Mouse (Mus musculus) limb, embryonic 13.5 days (tissue): ENCODE measurements around the gene Arhgap44. TPM values are rescaled to one million over a fixed set of nuclear protein-coding genes. Genes with fewer than 3 reads are reported as not detected.

Experiments
- ATAC-seq: fragments of 200-750 bp; cut with Nextera tagmentation; 2 replicates; pipeline ENCODE4 v1.8.0; 2017; ENCODE audit warnings: low read depth, moderate number of reproducible peaks, moderate TSS enrichment; ENCODE audit not compliant: low FRiP score
- H3K27ac ChIP-seq: fragments of 300-500 bp; sonication (generic); 2 replicates; pipeline ENCODE4 v1.5.1; 2015; ENCODE audit warnings: inconsistent platforms, mild to moderate bottlenecking, moderate library complexity
- H3K27me3 ChIP-seq: fragments of 300-500 bp; sonication (generic); 2 replicates; pipeline ENCODE4 v1.6.1; 2015; ENCODE audit warnings: mild to moderate bottlenecking, inconsistent platforms
- H3K36me3 ChIP-seq: fragments of 300-500 bp; sonication (generic); 2 replicates; pipeline ENCODE4 v1.6.1; 2015; ENCODE audit warnings: inconsistent platforms, mild to moderate bottlenecking, moderate library complexity
- H3K4me1 ChIP-seq: fragments of 300-500 bp; sonication (generic); 2 replicates; pipeline ENCODE4 v1.6.1; 2015; ENCODE audit warnings: inconsistent platforms
- H3K4me2 ChIP-seq: fragments of 300-500 bp; sonication (generic); replicated peaks from 2 replicates; pipeline ENCODE4 v1.6.1; 2015; ENCODE audit warnings: inconsistent platforms, mild to moderate bottlenecking, moderate library complexity
- H3K4me3 ChIP-seq: fragments of 300-500 bp; sonication (generic); 2 replicates; pipeline ENCODE4 v1.5.1; 2015; ENCODE audit warnings: moderate library complexity, mild to moderate bottlenecking, inconsistent platforms
- H3K9ac ChIP-seq: fragments of 300-500 bp; sonication (generic); 2 replicates; pipeline ENCODE4 v1.6.1; 2015; ENCODE audit warnings: mild to moderate bottlenecking, inconsistent platforms
- H3K9me3 ChIP-seq: fragments of 300-500 bp; sonication (generic); 2 replicates; pipeline ENCODE4 v1.6.1; 2016; ENCODE audit warnings: inconsistent platforms
- WGBS: fragments of 180-500 bp; shearing (Covaris S2); methylation state at CpG from one replicate; pipeline ENCODE4 v1.1.7; 2015; 5-methylcytosine and 5-hydroxymethylcytosine counted together
- polyA plus RNA-seq: library from polyadenylated mRNA; unstranded; fragments of >200 nt; fragmentation: Nextera tagmentation; extraction: Ambion mirVana; gene quantifications from 2 replicates; pipeline ENCODE4 v1.2.1, GENCODE M21; 2015

The Arhgap44 gene
- polyA plus RNA-seq, 1 experiment from 2014 or later = 5.5 TPM

DNA sequence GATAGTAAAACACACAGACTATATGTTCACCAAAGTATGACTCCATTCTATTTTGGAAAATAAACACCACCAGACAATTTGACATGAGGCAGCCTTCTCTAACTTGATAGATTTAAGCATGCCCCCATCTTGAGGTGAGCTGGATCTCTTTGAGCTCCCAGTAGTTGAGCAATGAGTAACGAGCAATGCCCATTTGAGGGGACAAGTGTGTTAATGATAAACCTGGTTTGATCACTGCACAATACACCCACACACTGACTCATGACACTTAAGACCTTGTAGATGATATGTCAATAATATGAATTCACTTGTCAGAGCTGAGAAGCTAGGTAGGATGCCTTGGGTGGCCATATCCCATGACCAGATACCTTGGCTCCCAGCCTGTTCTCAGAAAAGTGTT lies 132.6 kb downstream of the Arhgap44 start:
- Histone ChIP-seq H3K9ac (no peak overlapping the region), H3K4me2 (no peak overlapping the region), H3K27me3 (no peaks in the 10 kb centered on the region), H3K27ac (no peak overlapping the region), H3K4me3 (no peak overlapping the region), H3K36me3 (peaks cover 8% of the 10 kb centered on the region; the same call in 1 of the 2 replicates), H3K4me1 (no peaks in the 10 kb centered on the region), H3K9me3 (no peaks in the 10 kb centered on the region)
- ATAC-seq = no peak
- 85% methylated on average over 1 of the region's 1 CpGs for WGBS

DNA sequence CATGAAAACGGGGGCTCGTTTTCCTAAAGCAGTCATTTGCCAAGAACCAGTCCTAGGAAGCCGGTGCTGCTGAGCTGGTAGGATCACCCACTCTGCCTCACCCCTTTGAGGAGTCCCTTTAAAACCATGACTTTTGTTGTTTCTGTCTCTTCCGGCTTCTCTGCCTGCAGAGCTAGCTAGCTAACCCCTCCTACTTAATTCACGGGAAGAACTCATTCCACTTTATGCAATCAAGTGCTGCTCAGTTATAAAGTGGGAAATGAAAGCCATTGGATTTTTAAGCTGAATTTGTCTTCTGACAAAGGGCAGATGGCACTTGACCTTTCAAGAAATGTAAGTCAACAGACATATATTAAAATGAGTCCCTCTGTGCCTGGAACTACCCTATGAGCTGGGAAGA lies 134.7 kb downstream of the Arhgap44 start:
- Histone ChIP-seq H3K4me3 (no peak overlapping the region), H3K27me3 (no peaks in the 10 kb centered on the region), H3K27ac (no peak overlapping the region), H3K4me1 (no peaks in the 10 kb centered on the region), H3K36me3 (peaks cover 8% of the 10 kb centered on the region; the same call in 1 of the 2 replicates), H3K9ac (no peak overlapping the region), H3K9me3 (no peaks in the 10 kb centered on the region), H3K4me2 (no peak overlapping the region)
- no peak for ATAC-seq
- WGBS = 76% methylated on average over 5 of the region's 5 CpGs

DNA sequence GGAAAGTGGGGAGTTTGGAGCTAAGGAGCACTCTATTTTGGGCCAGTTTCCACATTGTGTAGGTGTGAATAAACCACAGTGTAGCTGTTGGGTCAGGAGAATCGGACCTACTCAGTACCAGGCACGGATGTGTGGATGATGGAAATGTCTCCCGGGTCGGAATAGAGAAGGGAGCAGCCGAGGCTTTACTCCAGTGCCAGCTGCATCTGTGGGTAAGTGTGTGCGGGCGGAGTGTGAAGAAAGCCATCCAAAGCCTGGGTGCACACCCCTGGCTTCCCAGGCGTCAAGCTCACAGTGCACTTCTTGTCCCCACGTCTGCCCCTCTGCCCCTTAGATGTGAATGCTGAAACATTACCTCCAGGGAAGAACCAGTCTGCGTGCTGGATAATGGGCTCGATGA lies 140.0 kb downstream of the Arhgap44 start:
- WGBS = 88% methylated on average over 11 of the region's 11 CpGs
- H3K9ac ChIP-seq = no peak overlapping the region
- ATAC-seq = no peak
- H3K27me3 ChIP-seq = no peaks in the 10 kb centered on the region
- no peaks in the 10 kb centered on the region for H3K4me1 ChIP-seq
- no peak overlapping the region for H3K27ac ChIP-seq
- no peak overlapping the region for H3K4me2 ChIP-seq
- no peaks in the 10 kb centered on the region for H3K9me3 ChIP-seq
- no peak overlapping the region for H3K4me3 ChIP-seq
- H3K36me3 ChIP-seq = no peaks in the 10 kb centered on the region

DNA sequence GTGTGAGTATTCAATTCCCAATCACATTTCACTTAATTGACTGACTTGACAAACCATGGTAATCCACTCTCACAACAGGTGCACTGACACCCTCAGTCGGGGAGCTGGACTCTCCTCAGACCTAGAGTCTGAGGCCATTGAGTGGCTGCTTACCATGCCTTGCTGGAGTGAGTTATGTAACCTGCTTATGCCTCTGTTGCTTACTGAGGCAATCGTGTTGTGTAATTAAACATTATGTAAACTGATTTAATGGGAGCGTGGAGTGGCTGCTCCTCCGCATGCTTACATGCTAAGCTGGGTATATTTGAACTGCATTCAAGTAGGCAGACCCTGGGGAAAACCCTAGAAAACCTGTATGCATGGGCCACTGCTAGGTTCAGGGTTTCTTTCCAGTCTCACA lies 142.0 kb downstream of the Arhgap44 start:
- 92% methylated on average over 4 of the region's 4 CpGs for WGBS
- no peaks in the 10 kb centered on the region for H3K27me3 ChIP-seq
- H3K36me3 ChIP-seq = no peaks in the 10 kb centered on the region
- H3K9me3 ChIP-seq = no peaks in the 10 kb centered on the region
- H3K4me2 ChIP-seq = no peak overlapping the region
- no peak overlapping the region for H3K27ac ChIP-seq
- no peak overlapping the region for H3K4me3 ChIP-seq
- no peak overlapping the region for H3K9ac ChIP-seq
- ATAC-seq = no peak
- H3K4me1 ChIP-seq = no peaks in the 10 kb centered on the region

DNA sequence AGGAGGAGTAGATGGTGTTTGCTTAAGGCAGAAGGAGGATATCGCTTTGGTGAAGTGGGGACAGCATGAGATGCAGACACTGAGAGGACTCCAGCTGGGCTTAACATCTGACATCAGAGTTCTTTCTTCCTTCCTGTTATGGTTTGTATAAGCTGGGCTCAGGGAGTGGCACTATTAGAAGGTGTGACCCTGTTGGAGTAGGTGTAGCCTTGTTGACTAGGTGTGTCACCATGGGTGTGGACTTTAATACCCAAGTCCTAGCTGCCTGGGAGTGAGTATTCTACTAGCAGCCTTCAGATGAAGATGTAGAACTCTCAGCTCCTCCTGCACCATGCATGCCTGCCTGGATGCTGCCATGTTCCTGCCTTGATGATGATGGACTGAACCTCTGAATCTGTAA lies 146.0 kb downstream of the Arhgap44 start:
- H3K9me3 ChIP-seq = no peaks in the 10 kb centered on the region
- H3K36me3 ChIP-seq = no peaks in the 10 kb centered on the region
- no peak overlapping the region for H3K4me2 ChIP-seq
- no peaks in the 10 kb centered on the region for H3K4me1 ChIP-seq
- no peaks in the 10 kb centered on the region for H3K27me3 ChIP-seq
- H3K4me3 ChIP-seq = no peak overlapping the region
- H3K9ac ChIP-seq = no peak overlapping the region
- H3K27ac ChIP-seq = no peak overlapping the region
- 97% methylated on average over 1 of the region's 1 CpGs for WGBS
- no peak for ATAC-seq

DNA sequence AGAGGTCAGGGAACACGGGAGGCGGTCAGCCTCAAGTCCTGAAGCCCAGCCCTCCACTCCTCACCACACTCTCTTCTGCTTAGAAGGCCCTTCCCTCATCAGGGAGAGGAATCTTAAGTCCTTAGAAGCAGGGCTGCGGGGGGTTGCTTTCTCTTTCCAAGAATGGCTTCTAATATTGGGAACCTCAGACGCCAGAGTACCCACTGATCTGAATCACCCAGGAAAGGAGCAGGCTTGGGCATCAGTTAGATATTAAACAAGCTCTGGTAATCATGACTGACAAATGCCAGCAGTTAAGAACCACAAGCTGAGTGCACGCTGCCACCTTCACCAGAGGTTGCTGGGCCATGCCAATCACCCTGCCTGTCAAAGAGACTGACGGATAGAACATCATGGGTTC lies 148.9 kb downstream of the Arhgap44 start:
- H3K27ac ChIP-seq = no peak overlapping the region
- 68% methylated on average over 6 of the region's 6 CpGs for whole genome bisulfite sequencing
- H3K9ac ChIP-seq = no peak overlapping the region
- ATAC-seq = no peak
- H3K4me1 ChIP-seq = no peaks in the 10 kb centered on the region
- no peak overlapping the region for H3K4me3 ChIP-seq
- H3K9me3 ChIP-seq = no peaks in the 10 kb centered on the region
- H3K27me3 ChIP-seq = no peaks in the 10 kb centered on the region
- H3K4me2 ChIP-seq = no peak overlapping the region
- H3K36me3 ChIP-seq = no peaks in the 10 kb centered on the region

DNA sequence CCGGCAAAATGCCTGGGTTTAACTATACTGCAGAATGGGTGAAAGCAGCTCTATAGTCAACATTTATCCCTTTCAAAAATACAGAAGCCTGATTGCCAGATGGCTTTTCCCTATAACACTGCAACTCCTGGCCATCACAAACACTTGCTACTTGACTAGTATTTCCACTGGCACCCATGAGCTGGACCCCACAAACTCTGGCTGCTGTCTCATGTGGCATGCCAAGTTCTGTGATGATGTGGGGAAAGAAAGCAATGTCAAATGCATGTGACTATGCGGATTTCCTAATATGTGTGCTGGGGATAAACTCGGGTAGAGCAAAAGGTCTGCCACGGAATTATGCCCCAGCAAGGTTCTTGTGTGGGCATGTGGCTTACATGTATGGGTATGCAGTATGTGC lies 156.7 kb downstream of the Arhgap44 start:
- peaks cover 42% of the 10 kb centered on the region for H3K36me3 ChIP-seq
- no peaks in the 10 kb centered on the region for H3K27me3 ChIP-seq
- no peak overlapping the region for H3K9ac ChIP-seq
- H3K4me1 ChIP-seq = no peaks in the 10 kb centered on the region
- H3K4me3 ChIP-seq = no peak overlapping the region
- no peak overlapping the region for H3K4me2 ChIP-seq
- H3K27ac ChIP-seq = no peak overlapping the region
- no peak for ATAC-seq
- WGBS = 88% methylated on average over 4 of the region's 4 CpGs
- H3K9me3 ChIP-seq = no peaks in the 10 kb centered on the region

DNA sequence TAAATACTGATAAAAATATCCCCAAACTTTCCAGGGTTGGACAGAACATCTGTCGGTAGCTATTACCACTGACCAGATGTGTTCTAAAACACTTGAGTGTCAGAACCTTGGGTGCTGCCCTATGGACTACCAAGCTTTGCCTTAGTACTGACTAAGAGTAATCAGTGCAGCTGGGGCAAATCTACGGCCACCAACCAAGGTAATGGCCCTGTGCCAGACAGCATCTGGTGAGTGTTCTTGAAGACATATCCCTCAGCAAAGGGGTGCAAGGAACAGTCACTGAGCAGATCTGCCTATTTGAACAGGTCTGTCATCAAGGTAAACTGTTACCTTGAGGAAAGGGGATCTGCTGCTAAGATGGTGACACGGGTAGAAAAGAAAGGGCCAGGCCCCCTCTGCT lies 157.9 kb downstream of the Arhgap44 start:
- Histone ChIP-seq H3K4me1 (no peaks in the 10 kb centered on the region), H3K4me3 (no peak overlapping the region), H3K9me3 (no peaks in the 10 kb centered on the region), H3K27me3 (no peaks in the 10 kb centered on the region), H3K36me3 (peaks cover 54% of the 10 kb centered on the region), H3K9ac (no peak overlapping the region), H3K4me2 (no peak overlapping the region), H3K27ac (no peak overlapping the region)
- no peak for ATAC-seq
- 73% methylated on average over 3 of the region's 3 CpGs for WGBS

DNA sequence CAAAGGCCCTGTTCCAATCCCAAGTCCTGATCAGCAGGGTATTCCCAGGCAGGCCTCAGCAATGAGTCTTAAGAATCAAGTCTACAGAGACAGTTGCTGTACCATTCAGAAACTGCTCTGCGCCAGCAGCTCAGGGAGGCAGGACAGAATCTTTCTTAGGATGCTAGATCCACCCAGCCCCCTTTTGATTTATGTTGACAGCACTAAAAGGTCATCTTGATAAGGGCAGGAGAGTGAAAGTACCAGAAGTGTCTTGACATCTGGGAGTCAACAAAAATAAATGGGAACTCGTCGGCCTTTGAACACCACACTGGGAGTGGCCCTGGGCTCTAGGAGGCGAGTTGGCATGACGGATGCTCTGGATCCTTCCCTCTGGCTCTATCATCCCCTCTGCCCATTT lies 159.2 kb downstream of the Arhgap44 start:
- Histone ChIP-seq H3K9me3 (no peaks in the 10 kb centered on the region), H3K4me3 (no peak overlapping the region), H3K9ac (no peak overlapping the region), H3K36me3 (peaks cover 67% of the 10 kb centered on the region), H3K27ac (no peak overlapping the region), H3K4me2 (no peak overlapping the region), H3K4me1 (no peaks in the 10 kb centered on the region), H3K27me3 (no peaks in the 10 kb centered on the region)
- no peak for ATAC-seq
- WGBS = 49% methylated on average over 5 of the region's 5 CpGs

DNA sequence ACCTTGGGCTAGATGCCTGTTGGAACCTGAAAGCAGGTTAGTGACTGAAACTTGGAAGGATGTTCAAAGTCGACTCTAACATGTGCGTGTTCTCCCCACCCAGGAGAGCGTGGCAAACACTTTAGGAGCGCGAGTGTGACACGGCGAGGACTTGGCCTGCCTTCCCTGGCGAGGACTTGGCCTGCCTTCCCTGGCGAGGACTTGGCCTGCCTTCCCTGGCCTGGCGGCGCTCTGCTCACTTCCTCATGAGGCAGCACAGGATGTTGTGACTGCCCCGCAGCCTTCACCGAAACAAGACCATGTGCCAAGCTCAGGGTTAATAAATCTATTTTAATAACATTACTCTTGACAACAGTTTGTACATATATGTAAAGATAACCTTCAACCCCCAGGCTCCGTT lies 161.0 kb downstream of the Arhgap44 start:
- Histone ChIP-seq H3K27me3 (no peaks in the 10 kb centered on the region), H3K9ac (no peak overlapping the region), H3K27ac (no peak overlapping the region), H3K4me3 (no peak overlapping the region), H3K4me1 (no peaks in the 10 kb centered on the region), H3K4me2 (no peak overlapping the region), H3K9me3 (no peaks in the 10 kb centered on the region), H3K36me3 (peaks cover 85% of the 10 kb centered on the region)
- no peak for ATAC-seq
- WGBS = 88% methylated on average over 14 of the region's 14 CpGs

DNA sequence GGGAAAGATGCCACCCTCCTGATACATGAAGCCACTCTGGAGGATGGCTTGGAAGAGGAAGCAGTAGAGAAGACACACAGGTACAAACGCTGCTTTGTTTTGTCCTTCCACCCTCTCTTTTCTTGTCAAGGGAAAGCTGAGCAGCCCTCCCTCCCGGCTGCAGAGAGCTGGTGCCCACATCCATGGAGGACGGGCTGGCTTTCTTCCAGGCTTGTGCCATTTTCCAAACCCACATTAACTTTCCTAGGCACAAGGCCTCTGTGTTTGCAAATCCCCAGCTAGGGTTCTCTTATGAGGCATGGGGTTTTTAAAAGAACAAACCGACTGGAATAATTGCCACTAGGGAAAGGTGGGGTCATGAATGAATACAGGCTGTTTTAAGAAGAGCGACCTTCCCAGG lies 163.1 kb downstream of the Arhgap44 start:
- peaks cover 91% of the 10 kb centered on the region for H3K36me3 ChIP-seq
- H3K9ac ChIP-seq = no peak overlapping the region
- H3K4me3 ChIP-seq = no peak overlapping the region
- no peaks in the 10 kb centered on the region for H3K27me3 ChIP-seq
- H3K27ac ChIP-seq = no peak overlapping the region
- no peaks in the 10 kb centered on the region for H3K4me1 ChIP-seq
- H3K9me3 ChIP-seq = no peaks in the 10 kb centered on the region
- WGBS = 86% methylated on average over 5 of the region's 5 CpGs
- ATAC-seq = no peak
- H3K4me2 ChIP-seq = no peak overlapping the region

DNA sequence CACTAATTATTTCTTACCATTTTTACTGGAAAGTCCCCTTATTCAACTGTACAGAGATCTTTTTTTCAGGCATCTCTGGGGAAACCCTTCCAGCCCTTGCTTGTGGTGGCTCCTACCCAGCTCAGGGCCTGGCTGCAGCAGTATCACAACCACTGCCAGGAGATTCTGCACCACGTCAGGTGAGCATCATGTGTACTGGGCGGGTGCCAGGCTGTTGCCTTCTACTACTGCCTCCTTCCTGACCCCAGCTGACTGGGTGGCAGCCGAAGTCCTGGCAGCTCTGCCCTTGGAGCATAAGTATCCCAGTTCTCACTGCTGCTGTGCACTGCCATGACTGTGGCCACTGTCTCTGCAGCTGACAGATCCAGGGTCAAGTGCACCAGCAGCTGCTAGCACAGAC lies 164.3 kb downstream of the Arhgap44 start:
- Histone ChIP-seq H3K27me3 (no peaks in the 10 kb centered on the region), H3K4me2 (no peak overlapping the region), H3K4me3 (no peak overlapping the region), H3K9ac (no peak overlapping the region), H3K4me1 (no peaks in the 10 kb centered on the region), H3K36me3 (peaks cover 92% of the 10 kb centered on the region), H3K27ac (no peak overlapping the region), H3K9me3 (no peaks in the 10 kb centered on the region)
- no peak for ATAC-seq
- WGBS = 88% methylated on average over 3 of the region's 3 CpGs

DNA sequence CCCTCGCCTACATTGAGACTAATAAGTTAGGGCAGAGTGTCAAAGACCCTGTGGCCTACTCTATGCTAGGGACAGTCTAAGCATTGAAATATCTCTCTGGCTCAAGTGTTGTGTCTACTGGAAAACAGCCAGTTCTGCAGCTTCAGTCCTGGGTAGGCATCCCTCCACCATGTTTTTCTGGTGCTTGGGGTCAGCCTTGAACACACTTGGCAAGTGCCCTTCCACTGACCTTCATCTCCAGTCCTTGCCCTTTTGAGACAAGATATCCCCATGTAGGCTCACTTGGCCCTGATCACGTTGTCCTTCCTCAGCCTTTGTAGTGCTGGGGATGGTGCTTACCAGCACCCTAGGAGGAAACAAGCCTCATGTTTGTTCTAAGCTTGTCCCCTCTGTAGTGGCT lies 174.2 kb downstream of the Arhgap44 start:
- Histone ChIP-seq H3K27me3 (no peaks in the 10 kb centered on the region), H3K27ac (no peak overlapping the region), H3K9ac (no peak overlapping the region), H3K4me1 (no peaks in the 10 kb centered on the region), H3K9me3 (no peaks in the 10 kb centered on the region), H3K36me3 (peaks cover 92% of the 10 kb centered on the region), H3K4me3 (no peak overlapping the region), H3K4me2 (no peak overlapping the region)
- WGBS = 89% methylated on average over 2 of the region's 2 CpGs
- ATAC-seq = no peak
